In the genomic region with DNA sequence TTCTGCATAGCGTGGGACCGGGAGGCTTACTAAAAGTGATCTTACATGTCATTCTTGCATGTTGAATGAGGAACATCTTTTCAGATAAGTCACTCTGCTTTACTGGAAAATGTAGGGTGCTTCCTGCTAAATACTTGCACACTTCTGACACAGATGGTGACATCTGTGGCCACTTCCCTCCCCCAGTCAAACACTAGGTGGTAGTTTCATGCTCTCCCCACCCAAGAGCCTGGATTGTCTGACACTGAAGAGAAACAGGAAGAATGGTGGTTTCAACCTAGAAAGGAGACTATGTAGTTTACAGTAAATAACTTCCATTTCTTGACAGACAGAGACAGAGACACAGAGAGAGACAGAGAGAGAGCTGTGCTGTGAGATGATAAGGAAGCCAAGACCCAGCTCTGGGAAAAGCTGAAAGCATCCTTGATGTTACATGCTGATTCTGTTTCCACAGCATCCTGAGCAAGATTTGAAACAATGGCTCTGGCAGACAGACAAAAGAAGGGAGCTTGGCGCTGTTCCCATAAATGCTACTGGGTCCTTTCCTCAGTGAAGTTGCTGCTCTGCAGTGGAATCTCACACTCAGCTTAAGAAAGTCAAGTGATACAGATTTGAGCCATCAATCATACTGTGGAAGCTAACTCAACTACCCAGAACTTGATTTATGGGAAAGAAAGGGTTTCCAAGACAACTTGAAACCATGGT, we compare ENCODE assay signal across 9 mouse cellular contexts.
DNase-seq lines count a peak whose midpoint lies in the region; ATAC-seq and TF ChIP-seq lines count a peak whose summit lies in the region.
"Had no signal": no experiment of that assay in that cellular context is flagged by ENCODE, and none has a peak within 500 bp of the region (broad histone marks: within the 10 kb centered on the region; RNA-seq: fewer than 3 reads in every experiment).

No protein-coding gene starts in this region.

- peak; percentile 56; the same call in 1 of the 2 replicates for TF ChIP-seq EP300 in lung, postnatal 0 days (IDR thresholded peaks at IDR 0.05)

- no peaks in the 10 kb centered on the region for H3K36me3 ChIP-seq in lung, postnatal 0 days (ENCODE audit: insufficient read depth, low read length)
- H3K36me3 ChIP-seq: neural tube, embryonic 12.5 days had no signal

- peak; percentile 65 for ATAC-seq in lung, postnatal 0 days

- H3K27ac ChIP-seq in lung, postnatal 0 days (ENCODE audit: low read length) = no peak overlapping the region
- H3K27ac ChIP-seq: neural tube, embryonic 12.5 days had no signal

- no peak overlapping the region for H3K4me3 ChIP-seq in lung, postnatal 0 days (ENCODE audit: low read depth, low read length)
- H3K4me3 ChIP-seq: neural tube, embryonic 12.5 days had no signal

- DNase-seq in adrenal gland, postnatal 14 days = peak; percentile 27
- no peak for DNase-seq in adrenal gland, postnatal 25 days
- peak; percentile 19 for DNase-seq in right cerebral cortex, postnatal 4 days
- DNase-seq in right cerebral cortex, postnatal 36 days (ENCODE audit: low spot score in 2 of 2) = no peak
- peak; percentile 55 for DNase-seq in lung, postnatal 0 days (ENCODE audit: low spot score)
- DNase-seq in cerebellum, postnatal 36 days = no peak
- no peak for DNase-seq in ovary, postnatal 36 days (ENCODE audit: low spot score)
- no peak for DNase-seq in left cerebral cortex, adult 8-10 months (ENCODE audit: low spot score in 2 of 2)

- H3K27me3 ChIP-seq in lung, postnatal 0 days (replicated peaks; ENCODE audit: insufficient read depth, low read length) = no peaks in the 10 kb centered on the region
- H3K27me3 ChIP-seq: neural tube, embryonic 12.5 days had no signal

- no peak overlapping the region for H3K9ac ChIP-seq in lung, postnatal 0 days (replicated peaks; ENCODE audit: low read depth)
- H3K9ac ChIP-seq: neural tube, embryonic 12.5 days had no signal

- WGBS in lung, postnatal 0 days = 80% methylated on average over 3 of the region's 3 CpGs

- no peak for TF ChIP-seq CTCF in lung, postnatal 0 days (IDR thresholded peaks at IDR 0.05)

- H3K9me3 ChIP-seq in lung, postnatal 0 days (ENCODE audit: low read length) = no peaks in the 10 kb centered on the region
- H3K9me3 ChIP-seq: neural tube, embryonic 12.5 days had no signal

- no peaks in the 10 kb centered on the region for H3K4me1 ChIP-seq in lung, postnatal 0 days (ENCODE audit: insufficient read depth, low read depth, low read length)
- H3K4me1 ChIP-seq: neural tube, embryonic 12.5 days had no signal

- no peak overlapping the region for H3K4me2 ChIP-seq in lung, postnatal 0 days (replicated peaks; ENCODE audit: low read depth, low read length)
- H3K4me2 ChIP-seq: neural tube, embryonic 12.5 days had no signal

Comparison
In these comparisons a context has a peak if more than half of its experiments do, and no peak if none do; other contexts are left out.
1. DNase-seq: peak in adrenal gland, postnatal 14 days (single experiment), right cerebral cortex, postnatal 4 days (single experiment) and lung, postnatal 0 days (single experiment); none in adrenal gland, postnatal 25 days (single experiment), right cerebral cortex, postnatal 36 days (0 of 2), cerebellum, postnatal 36 days (0 of 2), ovary, postnatal 36 days (single experiment) and left cerebral cortex, adult 8-10 months (0 of 2).